Mouse (Mus musculus): ENCODE data around the gene Crmp1. TPM values are rescaled to one million over a fixed set of nuclear protein-coding genes. Genes with fewer than 3 reads are reported as not detected.

Crmp1 gene
- polyA plus RNA-seq, 1 experiment from 2014 or later = 6.8 TPM

DNA sequence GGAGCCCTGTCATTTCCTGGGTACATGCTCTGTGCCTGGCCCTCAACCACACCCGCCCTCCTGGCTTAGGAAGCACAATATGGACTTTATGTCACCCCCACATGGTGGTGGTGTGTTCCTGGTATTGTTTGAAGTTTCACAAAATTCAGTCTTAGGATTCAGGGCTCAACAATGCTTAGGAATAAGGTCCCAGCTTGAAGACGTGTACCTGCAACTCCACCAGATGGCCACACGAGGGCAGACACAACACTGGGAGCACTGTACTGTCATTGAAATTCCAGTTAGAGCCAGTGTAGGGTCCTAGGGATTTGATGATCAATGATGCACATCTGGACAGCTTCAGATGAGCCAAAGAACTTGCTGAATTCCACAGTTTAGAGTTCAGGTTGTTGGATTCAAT is 47.5 kb downstream of the Crmp1 start:
- peak; percentile 84 for TF ChIP-seq CTCF (IDR thresholded peaks at IDR 0.05; ENCODE audit: low read depth)
- TF ChIP-seq EP300 (optimal IDR thresholded peaks at IDR 0.05) = no peak
- DNase-seq (ENCODE audit: low spot score) (peak; percentile 40), ATAC-seq (ENCODE audit: low FRiP score, low TSS enrichment) (0 out of 2 replicates have a peak, but pooled peaks have one; percentile 11)
- Histone ChIP-seq H3K4me3 (ENCODE audit: low read depth, low read length) (no peak overlapping the region), H3K27ac (replicated peaks) (no peak overlapping the region), H3K9me3 (ENCODE audit: control insufficient read depth, low read length) (no peaks in the 10 kb centered on the region), H3K36me3 (ENCODE audit: control insufficient read depth, insufficient read depth, low read length) (no peaks in the 10 kb centered on the region), H3K4me1 (replicated peaks; ENCODE audit: control insufficient read depth, insufficient read depth) (no peaks in the 10 kb centered on the region), H3K9ac (ENCODE audit: low read length) (no peak overlapping the region), H3K27me3 (ENCODE audit: control insufficient read depth, insufficient read depth, low read length) (no peaks in the 10 kb centered on the region), H3K4me2 (replicated peaks; ENCODE audit: low read depth) (no peak overlapping the region)
- WGBS = 9% methylated on average over 3 of the region's 3 CpGs

DNA sequence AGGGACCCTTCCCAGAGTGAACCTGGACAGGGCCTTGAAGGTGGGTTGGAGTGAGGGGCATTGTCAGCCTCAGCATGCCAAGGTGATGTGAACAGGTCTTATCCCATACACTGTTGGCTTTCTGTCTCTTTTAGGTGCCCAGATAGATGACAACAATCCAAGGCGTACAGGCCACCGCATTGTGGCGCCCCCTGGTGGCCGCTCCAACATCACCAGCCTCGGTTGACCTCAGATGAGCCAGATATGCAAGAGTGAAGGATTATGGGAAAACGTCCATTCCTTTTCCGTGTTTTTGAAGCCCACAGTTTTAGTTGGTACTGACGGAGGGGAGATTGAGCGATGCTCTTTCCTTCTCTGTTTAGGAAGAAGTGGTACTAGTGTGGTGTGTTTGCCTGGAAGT is 49.2 kb downstream of the Crmp1 start:
- no peaks in the 10 kb centered on the region for H3K36me3 ChIP-seq (ENCODE audit: control insufficient read depth, insufficient read depth, low read length)
- ATAC-seq (ENCODE audit: low FRiP score, low TSS enrichment) = no peak
- H3K9me3 ChIP-seq (ENCODE audit: control insufficient read depth, low read length) = no peaks in the 10 kb centered on the region
- H3K9ac ChIP-seq (ENCODE audit: low read length) = no peak overlapping the region
- TF ChIP-seq EP300 (optimal IDR thresholded peaks at IDR 0.05) (no peak), CTCF (IDR thresholded peaks at IDR 0.05; ENCODE audit: low read depth) (peak; percentile 60)
- WGBS = 63% methylated on average over 9 of the region's 9 CpGs
- no peaks in the 10 kb centered on the region for H3K27me3 ChIP-seq (ENCODE audit: control insufficient read depth, insufficient read depth, low read length)
- no peak overlapping the region for H3K4me2 ChIP-seq (replicated peaks; ENCODE audit: low read depth)
- H3K4me3 ChIP-seq (ENCODE audit: low read depth, low read length) = no peak overlapping the region
- DNase-seq (ENCODE audit: low spot score) = no peak
- no peak overlapping the region for H3K27ac ChIP-seq (replicated peaks)
- H3K4me1 ChIP-seq (replicated peaks; ENCODE audit: control insufficient read depth, insufficient read depth) = no peaks in the 10 kb centered on the region

DNA sequence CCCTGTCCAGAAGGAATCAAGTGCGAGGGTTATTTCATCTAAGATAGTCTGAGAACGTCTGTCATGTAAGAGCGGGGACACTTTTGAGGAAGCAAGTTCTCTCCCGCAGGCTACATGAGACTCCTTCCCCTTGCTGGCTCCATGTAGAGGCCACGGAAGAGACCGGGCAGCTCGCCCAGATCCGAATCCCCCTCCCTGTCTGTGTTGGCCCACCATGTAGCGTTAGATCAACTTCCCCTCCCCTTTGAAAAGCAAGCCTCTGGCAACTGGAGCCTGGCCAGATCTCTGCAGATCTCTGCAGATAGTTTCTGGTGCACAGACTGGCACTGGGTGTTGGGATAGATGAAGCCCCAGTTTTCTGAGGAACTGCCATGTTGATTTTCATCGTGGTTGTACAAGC is 55.0 kb downstream of the Crmp1 start:
- no peaks in the 10 kb centered on the region for H3K9me3 ChIP-seq (ENCODE audit: control insufficient read depth, low read length)
- ATAC-seq (ENCODE audit: low FRiP score, low TSS enrichment) = no peak
- peaks cover 2% of the 10 kb centered on the region; the same call in 1 of the 2 replicates for H3K36me3 ChIP-seq (ENCODE audit: control insufficient read depth, insufficient read depth, low read length)
- no peak overlapping the region for H3K27ac ChIP-seq (replicated peaks)
- TF ChIP-seq EP300 (optimal IDR thresholded peaks at IDR 0.05) = no peak
- no peak for TF ChIP-seq CTCF (IDR thresholded peaks at IDR 0.05; ENCODE audit: low read depth)
- no peak overlapping the region for H3K4me2 ChIP-seq (replicated peaks; ENCODE audit: low read depth)
- H3K4me1 ChIP-seq (replicated peaks; ENCODE audit: control insufficient read depth, insufficient read depth) = no peaks in the 10 kb centered on the region
- no peak overlapping the region for H3K9ac ChIP-seq (ENCODE audit: low read length)
- H3K27me3 ChIP-seq (ENCODE audit: control insufficient read depth, insufficient read depth, low read length) = no peaks in the 10 kb centered on the region
- 48% methylated on average over 10 of the region's 10 CpGs for WGBS
- no peak overlapping the region for H3K4me3 ChIP-seq (ENCODE audit: low read depth, low read length)
- no peak for DNase-seq (ENCODE audit: low spot score)

DNA sequence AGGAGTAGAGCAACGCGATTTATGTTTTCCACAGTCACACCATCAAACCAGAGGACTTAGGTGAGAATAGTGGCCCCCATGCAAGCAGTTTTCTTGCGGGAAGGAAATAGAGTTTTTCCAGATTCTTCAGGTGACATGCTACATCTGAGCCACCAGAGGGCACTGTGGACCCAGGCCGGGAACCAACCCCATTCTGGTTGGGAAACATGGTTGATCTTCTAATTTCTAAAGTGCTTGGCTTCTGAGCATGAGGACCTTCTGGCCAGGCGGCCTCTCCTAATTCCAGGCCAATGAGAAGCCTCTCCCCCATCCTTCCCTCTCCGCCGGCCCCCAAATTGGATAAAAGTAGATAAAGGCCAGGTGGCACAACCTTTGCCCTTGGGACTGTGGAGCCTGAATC is 56.6 kb downstream of the Crmp1 start:
- peak; percentile 47 for DNase-seq (ENCODE audit: low spot score)
- peak; percentile 89 for TF ChIP-seq CTCF (IDR thresholded peaks at IDR 0.05; ENCODE audit: low read depth)
- no peak for TF ChIP-seq EP300 (optimal IDR thresholded peaks at IDR 0.05)

DNA sequence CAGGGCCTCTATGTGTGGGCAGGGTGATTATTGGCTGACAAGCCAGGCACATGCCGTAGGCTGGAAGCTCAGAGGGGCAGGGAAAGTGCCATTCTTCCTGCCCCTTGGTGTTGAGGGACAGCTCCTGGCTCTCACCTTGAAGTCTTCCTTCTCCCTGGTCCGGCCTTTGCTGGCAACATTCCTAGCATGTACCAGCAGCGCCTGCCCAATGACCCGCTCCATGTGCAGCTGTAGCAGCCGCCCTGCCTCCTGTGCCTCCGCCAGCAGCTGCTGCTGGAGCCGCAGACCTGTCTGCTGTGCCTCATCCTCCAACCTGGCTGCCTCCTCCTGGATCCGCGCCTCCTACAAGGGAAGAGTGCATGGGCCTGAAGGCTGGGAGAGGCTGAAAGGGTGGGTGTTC is 68.3 kb downstream of the Crmp1 start:
- Histone ChIP-seq H3K27ac (replicated peaks) (no peak overlapping the region), H3K36me3 (ENCODE audit: control insufficient read depth, insufficient read depth, low read length) (peaks cover under 1% of the 10 kb centered on the region; the same call in 1 of the 2 replicates), H3K27me3 (ENCODE audit: control insufficient read depth, insufficient read depth, low read length) (no peaks in the 10 kb centered on the region), H3K4me2 (replicated peaks; ENCODE audit: low read depth) (no peak overlapping the region), H3K4me1 (replicated peaks; ENCODE audit: control insufficient read depth, insufficient read depth) (no peaks in the 10 kb centered on the region), H3K9me3 (ENCODE audit: control insufficient read depth, low read length) (no peaks in the 10 kb centered on the region), H3K4me3 (ENCODE audit: low read depth, low read length) (no peak overlapping the region), H3K9ac (ENCODE audit: low read length) (no peak overlapping the region)
- TF ChIP-seq EP300 (optimal IDR thresholded peaks at IDR 0.05) (no peak), CTCF (IDR thresholded peaks at IDR 0.05; ENCODE audit: low read depth) (no peak)
- DNase-seq (ENCODE audit: low spot score) (no peak), ATAC-seq (ENCODE audit: low FRiP score, low TSS enrichment) (no peak)
- WGBS = 82% methylated on average over 9 of the region's 9 CpGs

More for the DNA sequence above, 56.6 kb downstream of the Crmp1 start:
- peaks cover 2% of the 10 kb centered on the region; the same call in 1 of the 2 replicates for H3K36me3 ChIP-seq (ENCODE audit: control insufficient read depth, insufficient read depth, low read length)
- H3K9ac ChIP-seq (ENCODE audit: low read length) = no peak overlapping the region
- no peak overlapping the region for H3K27ac ChIP-seq (replicated peaks)
- no peaks in the 10 kb centered on the region for H3K9me3 ChIP-seq (ENCODE audit: control insufficient read depth, low read length)
- no peak overlapping the region for H3K4me3 ChIP-seq (ENCODE audit: low read depth, low read length)
- H3K4me2 ChIP-seq (replicated peaks; ENCODE audit: low read depth) = no peak overlapping the region
- H3K4me1 ChIP-seq (replicated peaks; ENCODE audit: control insufficient read depth, insufficient read depth) = no peaks in the 10 kb centered on the region
- WGBS = 23% methylated on average over 7 of the region's 7 CpGs
- no peak for ATAC-seq (ENCODE audit: low FRiP score, low TSS enrichment)
- H3K27me3 ChIP-seq (ENCODE audit: control insufficient read depth, insufficient read depth, low read length) = no peaks in the 10 kb centered on the region

DNA sequence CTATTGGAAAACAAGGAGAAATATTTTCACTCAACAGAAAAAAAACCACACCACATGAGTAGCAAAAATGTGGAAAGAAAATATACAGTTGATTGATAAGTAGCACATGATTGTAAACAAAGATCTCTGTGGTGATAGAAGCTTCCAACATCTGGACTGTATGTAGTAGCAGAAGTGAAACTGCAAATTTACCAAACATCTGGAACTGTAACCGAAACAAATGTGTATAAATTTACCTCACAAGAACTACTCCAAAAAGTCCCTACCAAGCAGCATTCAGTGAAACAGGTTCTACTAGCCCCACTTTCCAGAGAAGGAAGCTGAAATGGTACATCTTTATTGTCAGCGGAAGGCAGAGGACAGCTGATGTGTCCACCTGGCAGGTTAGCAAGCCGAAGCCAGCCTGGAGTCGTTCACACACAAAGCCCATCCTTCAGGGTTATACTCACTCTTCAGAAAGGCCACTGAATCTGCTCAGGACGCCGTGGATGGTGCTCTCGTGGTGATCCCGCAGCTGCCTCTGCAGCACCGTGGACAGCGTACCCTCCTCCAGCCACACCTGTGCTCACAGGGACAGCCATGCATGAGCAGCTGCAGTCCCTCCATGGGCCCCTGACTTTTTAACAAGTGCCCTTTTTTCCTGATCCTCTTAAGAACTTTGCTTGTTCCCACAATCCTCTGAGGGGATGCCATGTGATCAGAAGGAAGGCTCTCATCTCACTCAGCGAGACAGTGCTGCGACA is 71.4 kb downstream of the Crmp1 start:
- DNase-seq (ENCODE audit: low spot score) (no peak), ATAC-seq (ENCODE audit: low FRiP score, low TSS enrichment) (no peak)
- no peaks in the 10 kb centered on the region for H3K9me3 ChIP-seq (ENCODE audit: control insufficient read depth, low read length)
- no peaks in the 10 kb centered on the region for H3K4me1 ChIP-seq (replicated peaks; ENCODE audit: control insufficient read depth, insufficient read depth)
- H3K27ac ChIP-seq (replicated peaks) = no peak overlapping the region
- no peak overlapping the region for H3K4me2 ChIP-seq (replicated peaks; ENCODE audit: low read depth)
- WGBS = 80% methylated on average over 12 of the region's 12 CpGs
- no peak overlapping the region for H3K4me3 ChIP-seq (ENCODE audit: low read depth, low read length)
- TF ChIP-seq EP300 (optimal IDR thresholded peaks at IDR 0.05) (no peak), CTCF (IDR thresholded peaks at IDR 0.05; ENCODE audit: low read depth) (no peak)
- H3K36me3 ChIP-seq (ENCODE audit: control insufficient read depth, insufficient read depth, low read length) = peaks cover 4% of the 10 kb centered on the region; the same call in 1 of the 2 replicates
- no peaks in the 10 kb centered on the region for H3K27me3 ChIP-seq (ENCODE audit: control insufficient read depth, insufficient read depth, low read length)
- no peak overlapping the region for H3K9ac ChIP-seq (ENCODE audit: low read length)
